Mouse (Mus musculus) limb, embryonic 10.5 days (tissue): ENCODE measurements at regions not wholly inside any gene's neighbourhood (a gene's known extent, or its start where the extent isn't known, plus 50 kb on each side); places are given as distances from the start of the nearest gene placed in this dataset.

Experiments used
- DNase-seq: peaks from one replicate; pipeline ENCODE4 v3.0.0-alpha.2; 2017; ENCODE audit warnings: low spot score
- H3K27ac ChIP-seq: fragments of 300-500 bp; sonication (generic); 2 replicates; pipeline ENCODE4 v1.5.1; 2016; ENCODE audit warnings: mild to moderate bottlenecking
- H3K27me3 ChIP-seq: fragments of 300-500 bp; sonication (generic); 2 replicates; pipeline ENCODE4 v1.6.1; 2016; ENCODE audit warnings: low read depth, mild to moderate bottlenecking; ENCODE audit not compliant: poor library complexity, severe bottlenecking
- H3K36me3 ChIP-seq: fragments of 300-500 bp; sonication (generic); 2 replicates; pipeline ENCODE4 v1.6.1; 2016; ENCODE audit warnings: mild to moderate bottlenecking, moderate library complexity
- H3K4me1 ChIP-seq: fragments of 300-500 bp; sonication (generic); 2 replicates; pipeline ENCODE4 v1.6.1; 2016
- H3K4me3 ChIP-seq: fragments of 300-500 bp; sonication (generic); 2 replicates; pipeline ENCODE4 v1.5.1; 2016; ENCODE audit warnings: mild to moderate bottlenecking, moderate library complexity
- H3K9me3 ChIP-seq: fragments of 300-500 bp; sonication (generic); replicated peaks from 2 replicates; pipeline ENCODE4 v1.6.1; 2016; ENCODE audit warnings: mild to moderate bottlenecking
- WGBS: fragments of 180-500 bp; shearing (Covaris S2); methylation state at CpG from one replicate; pipeline ENCODE4 v1.1.7; 2016; 5-methylcytosine and 5-hydroxymethylcytosine counted together

DNA sequence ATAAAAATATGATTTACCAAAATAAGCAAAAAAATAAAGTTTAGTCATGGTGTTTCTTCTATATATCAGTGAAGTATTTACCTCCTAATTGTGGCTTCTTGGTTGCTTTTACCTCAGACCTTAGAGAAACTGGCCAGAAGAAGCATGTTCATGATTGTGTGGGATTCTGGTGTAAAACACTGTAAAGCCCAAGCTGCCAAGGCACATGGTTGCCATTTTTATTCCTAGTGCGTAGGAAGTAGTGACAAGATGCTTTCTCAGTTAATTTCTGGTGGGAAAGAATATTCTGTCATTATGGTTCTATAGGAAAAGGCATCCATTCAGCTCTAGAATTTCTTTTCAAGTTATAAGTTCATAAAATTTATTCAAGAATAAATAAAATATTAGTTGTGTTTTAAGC lies 805.2 kb downstream of the Olfm4 start:
- no peaks in the 10 kb centered on the region for H3K36me3 ChIP-seq
- no peaks in the 10 kb centered on the region for H3K4me1 ChIP-seq
- WGBS, result 97% methylated on average over 1 of the region's 1 CpGs
- no peak overlapping the region for H3K4me3 ChIP-seq
- H3K27ac ChIP-seq, result no peak overlapping the region
- H3K9me3 ChIP-seq, result no peaks in the 10 kb centered on the region
- no peaks in the 10 kb centered on the region for H3K27me3 ChIP-seq
- DNase-seq, result no peak

DNA sequence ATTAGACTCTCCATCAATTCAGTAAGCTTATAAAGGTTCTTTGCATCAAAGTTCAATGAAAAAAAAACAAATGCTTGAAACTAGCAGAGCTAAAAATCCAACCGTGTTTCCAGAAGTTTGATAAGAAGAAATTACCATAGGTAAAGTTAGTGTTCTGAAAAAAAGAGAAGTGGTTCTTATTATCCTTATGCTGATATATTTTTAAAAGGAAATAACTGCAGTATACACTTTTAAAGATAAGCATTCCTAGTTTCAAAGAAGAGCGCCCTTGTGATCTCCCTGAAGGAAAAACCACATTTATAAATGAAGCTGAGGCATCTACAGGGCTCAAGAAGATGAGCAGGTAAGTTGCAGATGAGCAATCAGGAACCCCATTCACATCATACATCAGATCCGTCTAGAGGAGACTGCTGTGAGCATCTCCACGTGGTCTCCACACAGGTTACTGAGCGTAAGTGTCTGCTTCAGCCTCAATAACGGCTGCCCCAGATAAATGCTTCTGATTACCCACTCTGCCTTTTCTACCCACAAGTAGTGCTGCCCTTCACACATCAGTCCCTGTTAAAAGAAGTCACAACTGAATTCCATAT lies 815.6 kb downstream of the Olfm4 start:
- no peak overlapping the region for H3K4me3 ChIP-seq
- no peaks in the 10 kb centered on the region for H3K36me3 ChIP-seq
- H3K27me3 ChIP-seq, result no peaks in the 10 kb centered on the region
- DNase-seq, result no peak
- 82% methylated on average over 6 of the region's 6 CpGs for WGBS
- H3K4me1 ChIP-seq, result no peaks in the 10 kb centered on the region
- H3K27ac ChIP-seq, result no peak overlapping the region
- H3K9me3 ChIP-seq, result no peaks in the 10 kb centered on the region

DNA sequence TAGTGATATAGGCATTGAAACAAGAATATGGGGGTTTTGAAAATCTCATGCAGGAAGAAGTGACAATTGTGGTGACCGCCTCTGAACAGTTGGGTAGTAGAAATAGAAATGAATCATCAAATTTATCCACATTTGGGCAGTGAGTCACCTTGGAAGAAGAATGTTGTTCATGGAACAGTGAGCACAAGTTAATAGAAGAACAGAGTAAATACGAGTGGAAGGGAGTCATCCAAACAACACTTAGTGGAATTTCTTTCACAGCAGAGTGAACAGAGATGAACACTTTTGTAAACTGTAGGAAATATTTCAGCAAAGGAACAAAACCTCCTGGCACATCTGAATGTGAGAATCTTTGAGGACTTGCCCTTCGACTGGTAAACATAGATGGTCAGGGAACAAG lies 846.6 kb downstream of the Olfm4 start:
- H3K9me3 ChIP-seq, result no peaks in the 10 kb centered on the region
- WGBS, result 86% methylated on average over 3 of the region's 3 CpGs
- no peak overlapping the region for H3K27ac ChIP-seq
- DNase-seq, result no peak
- H3K27me3 ChIP-seq, result no peaks in the 10 kb centered on the region
- no peak overlapping the region for H3K4me3 ChIP-seq
- H3K36me3 ChIP-seq, result no peaks in the 10 kb centered on the region
- H3K4me1 ChIP-seq, result no peaks in the 10 kb centered on the region

DNA sequence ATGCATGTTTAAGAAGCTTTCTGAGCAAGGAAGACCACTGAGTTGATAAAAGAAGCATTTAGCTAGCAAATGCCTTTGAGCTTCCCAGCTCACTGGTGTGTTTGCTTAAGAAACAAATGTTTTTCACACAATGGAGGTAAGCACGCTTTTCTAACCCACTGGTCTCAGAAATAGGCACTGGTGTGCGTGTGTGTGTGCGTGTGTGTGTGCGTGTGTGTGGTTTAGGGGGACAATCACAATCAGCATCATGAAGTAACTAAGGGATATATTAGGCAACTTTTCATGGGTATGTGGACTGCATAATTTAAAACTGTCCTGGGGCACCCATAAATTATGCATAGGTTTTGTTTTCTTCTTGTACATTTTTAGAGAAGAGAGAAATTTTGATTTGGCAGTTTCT lies 860.7 kb downstream of the Olfm4 start:
- no peak overlapping the region for H3K27ac ChIP-seq
- no peak for DNase-seq
- no peaks in the 10 kb centered on the region for H3K4me1 ChIP-seq
- no peaks in the 10 kb centered on the region for H3K36me3 ChIP-seq
- H3K27me3 ChIP-seq, result no peaks in the 10 kb centered on the region
- 94% methylated on average over 4 of the region's 4 CpGs for WGBS
- no peaks in the 10 kb centered on the region for H3K9me3 ChIP-seq
- H3K4me3 ChIP-seq, result no peak overlapping the region

DNA sequence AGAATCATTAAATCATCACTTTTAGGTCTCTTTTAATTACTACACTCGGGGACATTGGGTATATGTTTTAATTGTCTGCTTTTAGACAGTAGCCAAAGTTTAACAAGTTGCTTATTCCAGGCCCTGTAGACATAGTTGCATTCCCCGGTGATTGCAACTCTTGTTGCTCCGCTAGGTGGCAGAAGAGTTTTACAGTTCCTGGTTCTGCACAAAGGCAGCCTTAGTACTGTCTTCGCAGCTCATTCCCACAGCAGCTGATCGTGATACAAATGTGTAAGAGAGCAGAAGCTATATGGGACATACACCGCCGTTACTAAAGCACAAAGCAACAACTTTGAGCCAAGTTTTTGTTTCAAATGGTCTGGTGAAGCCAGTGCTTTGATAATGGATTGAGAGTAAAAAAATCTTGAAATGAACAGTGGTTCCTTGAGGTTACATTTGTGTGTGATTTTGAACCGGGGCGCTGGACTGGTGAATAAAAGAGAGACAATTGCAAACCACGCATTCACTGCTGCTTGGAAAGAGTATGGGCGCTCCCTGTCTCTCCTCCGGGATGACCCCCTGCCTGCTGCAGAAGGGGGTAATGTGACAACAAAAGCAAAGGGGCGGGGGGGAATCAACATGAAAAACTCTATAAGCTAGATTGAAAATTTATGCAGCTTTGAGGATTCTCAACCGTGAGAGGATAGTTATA lies 861.8 kb downstream of the Olfm4 start:
- no peaks in the 10 kb centered on the region for H3K4me1 ChIP-seq
- H3K27me3 ChIP-seq, result no peaks in the 10 kb centered on the region
- H3K27ac ChIP-seq, result no peak overlapping the region
- 40% methylated on average over 14 of the region's 14 CpGs for WGBS
- no peak overlapping the region for H3K4me3 ChIP-seq
- peak; percentile 70 for DNase-seq
- H3K9me3 ChIP-seq, result no peaks in the 10 kb centered on the region
- H3K36me3 ChIP-seq, result no peaks in the 10 kb centered on the region

DNA sequence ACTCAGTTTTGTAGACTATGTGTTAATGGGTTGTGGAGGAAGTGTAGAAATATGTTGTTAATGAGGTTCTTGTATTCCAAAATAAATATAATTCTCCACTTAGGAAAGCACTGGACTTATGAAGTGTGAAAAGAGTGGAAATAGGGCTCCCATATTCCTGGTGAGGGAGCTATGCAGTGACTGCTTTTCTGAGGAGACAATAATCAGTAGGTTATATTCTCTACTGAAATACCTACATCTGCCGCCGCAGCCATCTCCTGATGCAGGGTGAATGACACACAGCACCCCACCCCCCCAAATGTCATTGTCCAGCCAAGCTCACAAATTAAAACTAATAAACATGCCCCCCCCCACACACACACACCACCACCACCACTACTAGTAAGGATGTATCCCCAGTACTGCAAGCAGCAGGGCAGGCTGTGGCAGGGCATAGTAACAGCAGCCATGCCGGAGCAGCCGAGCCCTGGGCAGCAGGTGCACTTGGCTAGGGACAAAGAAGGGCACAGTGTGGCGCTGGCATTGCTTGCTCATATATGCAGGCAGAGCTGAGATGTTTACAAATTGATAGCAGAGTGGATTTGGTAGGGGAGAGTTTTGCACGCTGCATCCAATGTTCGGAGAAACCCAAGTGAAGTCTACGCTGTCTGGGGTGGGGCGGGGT lies 862.7 kb downstream of the Olfm4 start:
- no peak overlapping the region for H3K4me3 ChIP-seq
- H3K27me3 ChIP-seq, result no peaks in the 10 kb centered on the region
- no peak for DNase-seq
- 94% methylated on average over 9 of the region's 9 CpGs for WGBS
- no peaks in the 10 kb centered on the region for H3K9me3 ChIP-seq
- H3K4me1 ChIP-seq, result no peaks in the 10 kb centered on the region
- H3K36me3 ChIP-seq, result no peaks in the 10 kb centered on the region
- H3K27ac ChIP-seq, result no peak overlapping the region
